Mouse (Mus musculus): ENCODE measurements around the gene Actn2.

Gene Actn2

DNA sequence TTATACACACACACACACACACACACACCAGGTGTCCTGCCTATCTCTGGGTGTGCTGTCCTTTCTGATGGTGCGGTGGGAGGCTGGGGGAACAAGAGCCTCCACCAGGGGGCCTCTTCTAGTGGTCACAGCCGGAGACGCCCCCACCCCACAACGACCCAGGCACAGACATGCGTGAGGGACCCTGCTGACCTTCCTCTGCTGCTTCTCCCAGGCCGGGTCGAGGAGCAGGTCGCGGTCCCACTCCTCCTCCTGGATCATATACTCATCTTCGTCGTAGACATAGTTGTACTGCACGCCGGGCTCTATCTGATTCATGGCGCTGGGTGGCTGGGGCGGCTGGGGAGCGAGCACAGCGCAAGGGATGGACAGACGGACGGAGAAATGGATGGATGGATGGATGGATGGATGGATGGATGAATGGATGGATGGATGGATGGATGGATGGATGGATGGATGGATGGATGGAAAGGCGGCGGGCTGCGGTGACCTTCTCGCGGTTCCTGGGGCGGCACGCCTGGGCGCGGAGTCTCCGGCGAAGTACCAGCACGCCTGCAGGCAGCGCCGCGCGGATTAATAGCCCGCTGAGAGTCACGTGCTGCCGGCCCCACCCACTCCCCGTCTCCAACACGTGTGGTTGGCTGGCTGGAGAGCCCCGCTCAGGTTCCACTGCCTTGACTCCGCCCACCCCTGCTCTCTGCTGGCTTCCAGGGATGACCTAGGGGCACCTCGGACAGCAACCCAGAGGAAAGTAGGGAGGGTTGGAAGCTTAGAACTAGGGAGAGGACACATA lies at the start of gene Actn2:
Gene Actn2, minus strand, starts transcription at position 578 of the 793 bp plus-strand sequence.
- peak; percentile 50 for DNase-seq (ENCODE audit: low read depth)

DNA sequence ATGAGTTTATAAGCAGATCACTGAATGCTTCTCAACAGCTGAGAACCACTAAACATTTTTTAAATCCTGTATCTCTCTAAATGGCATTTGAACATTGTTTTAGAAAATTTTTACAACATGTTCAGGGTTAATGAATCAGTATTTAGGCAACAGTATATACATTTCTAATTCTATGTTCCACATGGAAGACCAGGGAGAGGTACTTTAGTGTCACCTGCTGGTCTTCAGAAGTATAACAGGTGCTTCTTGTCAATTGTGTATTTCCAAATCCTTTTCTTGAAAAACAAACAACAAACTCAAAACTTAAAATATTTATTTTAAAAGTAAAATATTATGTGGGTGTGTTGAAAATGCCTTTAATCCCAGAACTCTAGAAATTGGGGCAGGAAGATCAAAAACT lies 45.7 kb upstream of the Actn2 start:
- DNase-seq (ENCODE audit: low read depth), result peak; percentile 18

DNA sequence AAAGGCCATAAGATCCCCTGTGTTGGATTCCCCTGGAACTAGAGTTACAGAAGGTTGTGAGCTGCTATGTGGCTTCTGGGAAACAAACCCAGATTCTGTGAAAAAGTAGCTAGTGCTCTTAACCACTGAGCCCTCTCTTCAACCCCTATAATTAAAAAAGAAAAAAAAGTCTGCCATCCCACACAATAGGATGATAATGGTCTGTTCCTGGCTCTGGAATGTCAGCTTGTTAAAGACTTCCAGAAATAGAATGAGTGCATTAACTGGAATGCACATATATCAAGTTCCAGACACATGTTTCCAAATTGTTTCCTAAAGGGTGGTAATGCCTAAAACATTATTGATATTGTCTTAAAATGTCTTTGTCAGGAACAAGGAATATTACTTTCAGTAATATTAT lies 44.2 kb upstream of the Actn2 start:
- DNase-seq (ENCODE audit: low read depth), result no peak

DNA sequence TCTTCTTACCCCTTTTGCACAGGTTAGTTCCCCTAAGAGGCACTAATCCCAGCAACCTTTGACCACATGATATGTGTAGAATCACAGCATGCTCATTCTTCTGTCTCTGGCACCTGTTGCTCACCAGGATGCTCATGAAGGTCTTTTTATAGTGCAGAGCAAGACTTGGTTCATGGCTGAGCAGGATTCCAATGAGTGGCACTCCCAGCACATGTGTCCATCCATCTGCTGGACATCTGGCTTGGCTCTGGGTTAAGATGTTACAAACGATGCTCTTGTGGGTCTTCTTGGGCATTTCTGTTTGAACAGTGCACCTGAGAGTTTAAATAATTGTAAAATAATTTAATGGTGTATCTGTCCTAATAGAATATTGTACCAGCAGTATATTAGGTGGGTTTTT lies 36.2 kb upstream of the Actn2 start:
- no peak for DNase-seq (ENCODE audit: low read depth)

DNA sequence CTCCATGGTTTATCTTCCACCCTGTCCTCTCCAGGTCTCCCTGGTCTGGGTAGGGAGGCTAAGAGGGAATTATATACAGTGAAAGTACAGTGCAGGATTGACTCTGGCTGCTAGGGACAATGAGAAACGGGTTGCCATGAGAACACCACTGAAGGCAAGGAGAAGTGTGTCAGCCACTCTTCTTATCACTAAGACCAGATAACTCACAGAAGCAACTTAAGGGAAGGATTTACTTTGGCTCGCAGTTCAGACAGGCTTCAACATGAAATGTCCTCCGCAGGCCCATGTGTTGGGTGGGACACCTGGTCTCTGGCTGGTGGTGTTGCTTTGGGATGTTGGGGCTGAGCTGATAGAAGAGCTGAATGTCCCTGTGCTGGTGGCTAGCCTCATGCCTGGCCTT lies 32.2 kb upstream of the Actn2 start:
- DNase-seq (ENCODE audit: low read depth), result no peak

DNA sequence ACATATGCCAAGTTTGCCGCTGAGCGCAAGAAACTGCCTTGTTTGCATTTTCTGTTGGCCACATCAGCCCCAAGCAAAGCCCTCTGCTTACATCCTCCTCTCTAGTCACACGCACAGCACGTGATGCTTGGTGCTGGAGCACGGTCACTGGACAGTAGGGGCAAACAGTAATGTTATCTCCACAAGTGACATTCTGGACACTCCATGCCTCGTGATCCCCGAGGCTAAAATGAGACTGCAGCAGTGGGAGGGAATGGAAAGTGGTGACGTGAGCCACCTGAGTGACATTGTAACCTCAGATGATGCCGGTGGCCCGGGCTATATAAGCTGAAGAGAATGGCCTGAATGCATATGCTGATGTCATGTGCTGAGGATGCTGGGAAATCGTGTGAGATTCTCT lies 29.4 kb upstream of the Actn2 start:
- no peak for DNase-seq (ENCODE audit: low read depth)

DNA sequence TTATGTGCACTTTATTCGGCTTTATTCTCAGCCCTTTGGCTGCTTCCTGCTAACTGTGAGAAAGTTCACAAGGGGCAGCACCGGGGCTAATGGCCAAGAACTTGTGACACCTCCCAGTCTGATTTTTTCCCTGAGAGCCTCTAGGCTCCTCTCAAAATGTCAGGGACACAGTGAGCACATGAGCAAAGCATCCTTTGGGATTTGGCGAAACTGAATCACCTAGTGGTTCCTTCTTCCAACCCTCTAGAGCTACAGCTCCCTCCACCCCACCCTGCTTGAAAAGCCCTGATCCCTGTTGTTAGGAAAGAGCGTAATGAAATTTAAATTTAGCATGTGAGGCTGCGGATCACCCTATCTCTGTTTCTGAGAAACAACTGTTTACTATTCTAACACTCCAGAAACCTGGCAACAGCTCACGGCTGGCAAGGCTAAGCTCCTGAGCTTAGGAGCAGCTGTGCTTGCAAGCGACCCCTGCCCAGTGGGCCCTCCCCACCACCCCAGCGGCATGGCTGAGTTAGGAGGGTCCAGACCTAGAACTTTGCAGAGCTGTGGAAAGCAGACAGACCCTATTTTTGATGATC lies 28.6 kb upstream of the Actn2 start:
- DNase-seq (ENCODE audit: low read depth), result no peak

DNA sequence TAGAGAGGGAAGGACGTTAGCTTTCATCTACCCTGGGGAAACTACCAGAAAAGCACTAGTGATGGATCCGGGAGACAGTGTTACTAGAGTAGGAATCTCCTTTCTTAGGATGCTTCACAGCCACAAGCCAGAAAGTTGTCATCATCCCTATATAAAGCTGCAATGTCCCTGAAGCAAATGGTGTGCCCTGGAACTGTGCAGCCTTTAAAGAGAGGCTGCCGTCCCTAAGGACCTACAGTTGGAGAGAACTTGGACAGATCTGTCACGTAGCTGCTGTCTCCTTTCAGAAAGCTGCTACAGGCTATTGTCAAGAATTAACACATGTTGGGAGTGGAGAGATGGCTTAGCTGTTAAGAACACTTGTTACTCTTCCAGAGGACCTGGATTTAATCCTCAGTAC lies 20.9 kb upstream of the Actn2 start:
- no peak for DNase-seq (ENCODE audit: low read depth)

DNA sequence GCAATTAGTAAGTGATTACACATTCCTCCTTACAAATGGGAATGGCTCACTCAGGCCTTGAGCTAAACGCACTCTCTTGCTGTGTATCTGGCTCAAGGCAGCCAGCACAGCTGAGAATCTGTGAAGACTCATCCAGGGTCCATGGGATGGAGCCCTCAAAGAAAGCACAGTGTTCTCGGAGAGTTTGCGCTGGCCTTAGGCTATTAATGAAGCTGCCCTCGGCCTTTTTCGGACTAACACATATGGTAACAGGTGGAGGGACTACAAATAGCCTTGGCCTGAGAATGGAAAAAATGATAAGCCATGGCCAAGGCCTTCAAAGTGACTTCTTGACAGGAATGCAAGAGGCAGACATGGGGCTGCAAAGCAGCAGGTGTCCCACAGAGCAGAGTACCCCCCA lies 17.0 kb upstream of the Actn2 start:
- DNase-seq (ENCODE audit: low read depth), result no peak

DNA sequence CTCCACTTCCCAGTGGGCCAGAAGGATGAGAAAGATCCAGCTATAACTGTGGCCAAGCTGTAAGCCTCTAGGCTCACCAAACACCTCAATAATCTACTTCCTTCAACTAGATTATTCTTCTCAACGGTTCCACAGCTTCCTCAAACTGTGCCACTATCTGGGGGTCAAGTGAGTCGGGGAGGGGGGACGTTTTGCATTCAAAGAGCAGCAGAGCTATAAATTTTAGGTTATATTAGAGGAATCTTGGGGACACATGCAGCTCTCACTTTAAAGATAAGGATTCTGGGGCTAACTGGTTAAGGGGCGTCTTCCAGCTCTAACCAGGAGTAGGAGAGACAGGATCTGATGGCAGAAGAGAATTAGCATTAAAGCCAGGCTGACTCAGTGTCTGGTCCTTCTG lies 15.6 kb upstream of the Actn2 start:
- DNase-seq (ENCODE audit: low read depth), result no peak

DNA sequence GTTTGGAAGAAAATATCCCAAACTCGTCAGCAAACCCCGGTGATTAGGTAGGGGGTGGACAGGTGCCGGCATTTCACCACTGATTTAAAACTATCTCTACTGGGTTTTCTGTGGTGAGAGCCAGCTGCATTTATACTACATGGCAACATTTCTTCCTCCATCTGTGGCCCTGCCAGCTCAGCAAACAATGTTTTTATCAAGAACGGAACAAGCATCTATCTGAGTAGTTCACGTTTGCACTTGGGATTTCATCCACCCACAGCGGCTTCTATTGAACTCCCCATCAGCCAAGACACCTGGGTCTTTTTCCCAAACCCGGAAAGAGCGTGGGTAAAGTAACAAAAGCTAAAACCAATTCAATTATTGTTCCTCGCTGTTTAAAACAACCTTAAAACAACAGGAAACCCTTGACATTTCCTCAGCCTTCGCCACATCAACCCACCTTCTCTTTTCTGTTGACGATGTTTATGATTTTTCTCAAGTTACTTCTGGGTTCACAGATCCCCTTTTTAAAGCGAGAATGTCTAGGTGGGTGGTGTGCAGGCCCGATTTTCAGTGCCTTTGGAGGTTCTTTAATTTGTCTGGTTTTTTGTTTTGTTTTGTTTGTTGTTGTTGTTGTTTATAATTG lies 8.8 kb upstream of the Actn2 start:
- no peak for DNase-seq (ENCODE audit: low read depth)

DNA sequence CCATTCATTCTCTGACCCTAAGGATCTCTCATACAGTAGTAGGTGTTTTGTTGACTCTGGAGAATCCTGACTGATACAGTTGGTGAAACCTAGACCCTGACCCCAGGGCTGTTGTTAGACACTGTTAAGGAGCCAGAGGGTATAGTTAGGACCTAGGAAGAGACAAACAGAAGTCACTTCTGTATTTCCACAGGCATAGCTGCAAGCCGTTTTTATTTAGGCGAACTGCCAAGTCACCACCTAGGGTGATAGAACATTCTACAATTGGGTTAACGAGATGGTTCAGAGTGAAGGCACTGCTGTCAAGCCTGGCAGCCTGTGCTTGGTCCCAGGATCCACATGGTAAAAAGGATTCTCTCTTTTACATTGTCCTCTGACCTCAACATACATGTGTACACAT lies 6.3 kb upstream of the Actn2 start:
- no peak for DNase-seq (ENCODE audit: low read depth)

DNA sequence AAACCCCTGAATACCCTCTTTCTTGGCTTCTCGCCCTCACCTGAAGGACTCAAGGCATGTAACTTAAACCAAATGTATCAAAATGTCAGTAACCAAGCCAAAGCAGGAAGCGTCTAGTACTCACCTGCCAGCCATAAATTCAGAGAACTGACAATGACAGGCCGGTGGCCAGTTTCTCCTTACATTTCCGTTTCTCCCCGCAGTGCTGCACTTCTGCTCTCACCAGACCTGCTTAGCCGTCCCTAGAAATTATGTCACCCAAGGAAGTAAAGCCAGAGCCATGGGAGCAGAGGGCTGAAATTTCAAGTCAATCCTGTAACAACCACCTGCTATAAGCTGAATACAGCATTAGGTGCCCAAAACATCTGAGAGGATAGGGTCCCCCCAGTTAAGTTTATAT lies 887 bp upstream of the Actn2 start:
- no peak for DNase-seq (ENCODE audit: low read depth)

DNA sequence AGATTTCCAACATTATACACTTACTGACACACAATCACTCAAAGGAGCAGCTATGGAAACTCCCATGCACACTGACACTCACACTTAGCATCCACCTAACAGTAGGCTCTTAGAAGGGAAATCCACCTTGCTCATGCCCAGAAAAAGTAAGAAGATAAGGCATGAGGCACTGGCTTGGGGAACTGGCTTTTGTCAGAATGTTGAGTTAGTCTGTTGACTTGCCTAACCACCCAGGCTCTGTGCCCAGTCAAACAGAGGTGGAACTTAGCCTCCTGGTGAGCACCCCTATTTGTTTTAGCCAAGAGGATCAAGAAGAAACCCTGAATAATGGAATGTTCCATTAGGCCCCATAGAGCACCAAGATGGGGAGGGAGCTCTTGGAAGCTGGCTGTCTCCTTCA lies 1.1 kb downstream of the Actn2 start:
- DNase-seq (ENCODE audit: low read depth), result no peak

DNA sequence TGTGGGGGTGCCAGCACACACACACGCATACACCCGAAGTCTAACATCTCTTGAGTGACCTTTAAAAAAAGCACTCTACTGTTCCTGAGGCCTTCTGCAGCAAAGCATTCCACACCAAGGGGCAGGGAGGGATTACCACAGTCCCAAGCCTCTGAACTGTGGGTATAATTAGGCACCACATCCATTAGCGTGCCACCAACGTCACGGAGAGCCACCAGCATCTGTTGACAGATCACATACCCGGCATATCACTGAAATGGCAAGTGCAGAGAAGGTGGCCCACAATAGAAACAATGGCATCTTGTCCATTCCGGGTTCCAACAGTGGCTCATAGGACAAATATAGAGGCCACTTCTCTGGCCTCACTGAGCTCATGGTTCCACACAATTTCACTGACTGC lies 2.8 kb downstream of the Actn2 start:
- no peak for DNase-seq (ENCODE audit: low read depth)

DNA sequence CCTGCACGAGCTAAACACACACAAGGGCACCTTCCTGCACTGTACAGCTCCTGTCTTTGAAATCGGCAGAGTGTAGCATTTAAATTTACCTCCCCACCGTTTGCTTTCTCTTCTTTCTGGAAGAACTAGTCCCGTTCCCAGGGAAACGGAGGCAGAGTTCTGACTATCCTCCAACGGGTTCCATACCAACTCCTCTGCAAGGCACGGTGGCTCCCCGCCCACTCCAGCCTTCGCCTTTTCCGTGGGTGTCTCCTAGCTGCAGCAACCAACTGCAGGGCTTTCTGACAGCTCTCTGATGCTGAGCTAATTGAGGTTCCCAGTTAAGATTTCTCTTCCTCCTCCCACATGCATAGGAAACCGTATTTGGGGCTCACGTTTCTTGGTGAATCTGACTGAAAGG lies 6.5 kb downstream of the Actn2 start:
- no peak for DNase-seq (ENCODE audit: low read depth)

DNA sequence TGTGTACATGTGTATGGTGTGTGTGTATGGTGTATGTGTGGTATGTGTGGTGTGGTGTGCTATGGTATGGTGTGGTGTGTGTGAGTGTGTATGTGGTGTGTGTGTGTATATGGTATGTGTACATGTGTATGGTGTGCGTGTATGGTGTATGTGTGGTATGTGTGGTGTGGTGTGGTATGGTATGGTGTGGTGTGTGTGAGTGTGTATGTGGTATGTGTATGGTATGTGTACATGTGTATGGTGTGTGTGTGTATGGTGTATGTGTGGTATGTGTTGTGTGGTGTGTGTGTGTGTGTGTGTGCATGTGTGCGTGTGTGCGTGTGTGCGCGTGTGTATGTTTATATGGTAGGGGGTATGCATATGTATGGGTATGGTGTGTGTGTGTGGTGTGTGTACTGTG lies 9.0 kb downstream of the Actn2 start:
- no peak for DNase-seq (ENCODE audit: low read depth)

DNA sequence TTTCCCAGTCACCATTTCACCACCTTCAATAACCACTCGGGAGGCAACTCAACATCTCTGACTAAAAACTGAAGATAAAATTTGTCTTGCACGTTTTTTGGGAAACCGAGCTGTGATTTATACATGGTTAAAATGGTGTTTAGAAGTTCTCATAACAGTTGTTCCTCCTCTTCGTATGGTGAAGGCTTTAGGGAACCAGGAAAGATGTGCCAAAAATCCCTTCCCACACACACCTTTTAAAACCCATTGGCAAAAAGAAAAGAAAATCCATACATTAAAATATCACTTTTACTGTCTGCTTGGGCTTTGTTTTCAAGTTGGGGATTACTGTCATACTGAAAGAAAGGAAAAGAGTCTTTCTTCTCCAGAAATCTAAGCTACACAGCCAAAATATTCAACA lies 12.2 kb downstream of the Actn2 start:
- no peak for DNase-seq (ENCODE audit: low read depth)

DNA sequence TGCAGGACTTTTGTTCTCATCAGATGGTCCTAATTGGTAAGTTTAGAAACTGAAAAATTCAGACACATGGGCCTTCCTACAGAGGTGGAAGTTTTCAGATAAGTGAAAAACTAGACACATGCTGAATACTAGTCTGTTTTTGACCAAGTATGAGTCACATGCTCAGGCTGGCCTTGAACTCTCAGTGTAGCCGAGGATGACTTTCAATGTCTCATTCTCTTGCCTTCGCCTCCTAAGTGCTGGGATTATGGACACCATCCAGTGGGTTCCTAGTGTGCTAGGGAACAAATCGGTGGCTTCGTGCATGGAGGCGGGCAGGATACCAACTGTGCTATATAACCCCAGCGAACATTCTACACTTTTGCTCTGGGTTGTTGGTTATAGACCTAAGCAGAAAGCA lies 13.0 kb downstream of the Actn2 start:
- DNase-seq (ENCODE audit: low read depth), result no peak

DNA sequence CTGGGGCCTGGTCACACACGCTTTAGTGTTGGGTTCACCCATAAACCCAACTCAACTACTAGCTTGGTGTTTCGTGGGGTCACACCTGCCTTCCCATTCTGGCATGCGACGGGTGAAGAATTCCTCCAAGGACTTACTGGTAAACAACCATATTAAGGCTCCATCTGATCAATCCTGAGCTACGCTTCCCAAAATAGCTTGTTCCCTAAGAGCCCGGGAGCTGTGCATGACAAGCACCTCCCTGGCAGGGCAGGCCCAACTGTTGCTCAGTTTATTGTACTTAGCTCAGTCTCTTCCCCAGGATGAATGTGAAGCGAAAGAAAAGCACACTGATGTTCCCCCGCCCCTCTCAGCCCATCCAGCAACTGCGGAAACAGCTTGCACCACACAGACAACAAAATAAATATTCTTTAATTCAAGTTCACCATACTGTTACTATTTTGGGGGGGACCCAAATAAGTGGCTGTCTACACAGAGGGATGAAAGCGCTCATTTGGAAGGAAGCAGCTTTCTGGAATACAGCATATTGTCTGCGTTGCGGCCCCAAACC lies 17.4 kb downstream of the Actn2 start:
- DNase-seq (ENCODE audit: low read depth), result no peak

DNA sequence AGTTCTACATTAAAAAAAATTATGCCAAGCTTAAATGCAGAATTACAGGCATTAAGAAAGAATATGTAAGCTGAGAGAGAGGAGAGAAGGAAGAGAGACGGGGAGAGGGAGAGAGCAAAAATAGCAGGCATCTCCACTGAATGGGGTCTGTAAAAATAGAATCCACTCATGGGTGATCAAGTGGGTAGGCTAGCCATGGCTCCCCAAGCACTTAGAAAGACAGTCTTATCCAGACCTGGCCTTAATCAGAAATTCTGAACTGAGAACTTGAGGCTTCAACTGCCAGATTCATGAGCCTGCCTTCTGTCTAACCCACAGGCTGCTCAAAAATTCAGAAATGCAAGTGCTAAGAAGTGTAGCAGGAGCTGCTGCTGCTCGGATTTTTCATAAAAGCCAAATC lies 20.4 kb downstream of the Actn2 start:
- no peak for DNase-seq (ENCODE audit: low read depth)

DNA sequence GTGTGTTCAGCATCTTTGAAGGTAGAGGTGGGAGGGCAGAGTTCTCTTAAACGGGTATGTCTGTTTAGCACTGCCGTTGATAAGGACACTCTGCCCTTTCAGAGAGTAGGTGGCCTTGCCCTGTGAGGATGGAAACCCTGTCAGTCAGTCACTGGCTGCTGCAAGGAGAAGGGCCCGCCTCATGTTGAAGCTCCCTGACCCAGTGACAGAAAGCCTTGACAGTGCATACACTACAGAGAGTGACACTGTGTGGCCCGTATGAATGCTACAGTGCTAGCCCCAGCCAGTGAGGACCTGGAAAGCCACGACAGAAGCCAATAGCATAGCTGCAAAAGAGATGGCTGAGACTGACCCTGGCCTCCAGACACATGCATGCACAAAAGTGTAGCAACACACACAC lies 22.5 kb downstream of the Actn2 start:
- DNase-seq (ENCODE audit: low read depth), result no peak

DNA sequence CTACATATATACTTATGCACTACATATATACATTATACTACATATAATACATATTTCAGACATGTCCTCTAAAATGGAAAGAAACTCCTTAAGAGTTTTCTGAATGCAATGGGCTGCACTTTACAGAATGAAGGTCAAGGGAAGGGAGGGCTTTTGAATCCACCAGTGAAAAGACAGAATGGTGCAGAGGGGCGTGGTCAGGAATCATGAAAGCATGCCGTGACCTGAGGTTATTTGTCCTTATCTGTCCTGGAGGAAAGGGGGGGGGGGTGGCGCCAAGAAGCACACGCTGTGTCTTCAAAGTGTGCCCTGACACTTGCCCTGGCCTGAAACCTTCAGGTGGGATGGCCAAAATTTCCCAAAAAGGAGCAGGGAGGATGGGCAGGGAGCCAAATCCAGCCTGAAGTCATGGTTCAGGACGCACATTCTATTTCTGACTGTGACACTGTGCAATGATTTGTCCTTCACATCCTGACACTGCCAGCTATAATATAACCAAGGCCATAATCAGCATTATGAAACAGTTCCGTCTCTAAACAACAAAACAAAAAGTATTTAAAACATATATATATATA lies 23.3 kb downstream of the Actn2 start:
- no peak for DNase-seq (ENCODE audit: low read depth)
